Mouse (Mus musculus) kidney, adult 10 weeks (tissue): Measurements from ENCODE around the gene Gns. TPM values are rescaled to one million over a fixed set of nuclear protein-coding genes. Genes with fewer than 3 reads are reported as not detected.

ENCODE experiments used
- polyA plus RNA-seq: library from polyadenylated mRNA; stranded (reverse); fragments of 350-450 nt; fragmentation: Illumina TruSeq; extraction: RNeasy Lipid Tissue Mini Kit (QIAGEN cat#74804); gene quantifications from one replicate; pipeline ENCODE4 v1.2.3, GENCODE M21; 2014; ENCODE audit warnings: low read depth, low replicate concordance

Gene Gns
- 102 TPM for polyA plus RNA-seq

GRCm38 (mm10) chr10:121364801-121365564 is at the start of gene Gns:
Gns (plus strand) TSS chr10:121365090.

DNA sequence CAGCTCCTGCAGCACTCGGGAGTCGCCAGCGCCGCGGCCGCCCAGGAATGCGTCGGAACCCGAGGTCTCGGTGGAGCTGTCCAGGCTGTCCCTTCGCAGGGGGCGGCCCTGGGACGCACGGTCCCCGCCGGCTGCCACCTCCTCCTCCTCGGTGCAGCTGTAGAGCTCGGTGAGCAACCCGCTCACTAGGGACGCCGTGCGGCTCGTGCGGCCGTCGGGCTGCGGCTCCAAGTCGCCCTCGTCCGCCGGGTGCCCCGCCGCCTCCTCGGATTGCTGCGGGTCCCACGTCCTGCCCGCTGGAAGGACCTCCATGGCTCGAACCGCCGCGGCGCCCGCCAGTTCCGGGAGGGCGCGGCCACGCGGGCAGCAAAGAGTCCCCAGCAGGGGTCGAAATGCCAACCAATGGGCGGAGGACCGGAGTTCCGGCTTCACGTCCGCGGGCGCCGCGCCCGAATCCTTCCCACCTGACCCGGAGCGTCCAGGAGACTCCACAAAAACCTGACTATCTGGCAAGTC is 13.8 kb upstream of the Gns start, which contains the start of gene Tbc1d30:
Tbc1d30 (minus strand) TSS at position 213 of the 516 bp plus-strand sequence.

Other genes with a start within 250 kb of the Gns start
- gene Tbc1d30, start 13.8 kb upstream of the Gns start, polyA plus RNA-seq: 1.9 TPM
- gene Rassf3, start 111.3 kb downstream of the Gns start, polyA plus RNA-seq: 34.8 TPM
- gene Tbk1, start 221.7 kb downstream of the Gns start, polyA plus RNA-seq: 58.8 TPM